Mouse (Mus musculus) urinary bladder, postnatal 4 days (tissue): Measurements from ENCODE around the gene Bcs1l.

Experiments
- DNase-seq, 2 experiments: peaks; one replicate each; pipeline ENCODE4 v3.0.0; 2021 to 2022; ENCODE audit warnings: low spot score in 2 of 2

Bcs1l gene

GRCm38 (mm10) chr1:74587773-74588445, at the start of gene Bcs1l, which contains the start of gene Zfp142:
Bcs1l (plus strand) TSS chr1:74588289.
Zfp142 (minus strand) TSS chr1:74588246.
- DNase-seq = peak; percentile 97

DNA sequence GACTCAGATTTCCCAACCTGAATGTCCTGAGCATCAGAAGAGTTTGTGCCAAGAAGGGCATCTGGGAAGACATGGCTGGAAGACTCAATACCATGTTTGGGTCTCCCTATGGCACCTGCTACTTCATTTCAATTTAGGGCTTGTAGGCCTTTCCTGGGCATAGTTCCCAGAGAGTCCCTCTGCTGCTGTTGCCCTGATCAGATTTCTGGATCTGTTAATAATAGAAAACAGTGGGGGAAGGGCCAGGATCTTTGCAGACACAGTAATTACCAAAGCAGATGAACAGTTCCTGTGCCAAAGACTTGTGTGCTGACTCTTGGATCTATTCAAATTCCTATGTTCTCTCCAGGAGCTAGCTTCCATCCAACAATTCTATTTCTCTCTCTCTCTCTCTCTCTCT, 49.4 kb upstream of the Bcs1l start:
- no peak for DNase-seq

DNA sequence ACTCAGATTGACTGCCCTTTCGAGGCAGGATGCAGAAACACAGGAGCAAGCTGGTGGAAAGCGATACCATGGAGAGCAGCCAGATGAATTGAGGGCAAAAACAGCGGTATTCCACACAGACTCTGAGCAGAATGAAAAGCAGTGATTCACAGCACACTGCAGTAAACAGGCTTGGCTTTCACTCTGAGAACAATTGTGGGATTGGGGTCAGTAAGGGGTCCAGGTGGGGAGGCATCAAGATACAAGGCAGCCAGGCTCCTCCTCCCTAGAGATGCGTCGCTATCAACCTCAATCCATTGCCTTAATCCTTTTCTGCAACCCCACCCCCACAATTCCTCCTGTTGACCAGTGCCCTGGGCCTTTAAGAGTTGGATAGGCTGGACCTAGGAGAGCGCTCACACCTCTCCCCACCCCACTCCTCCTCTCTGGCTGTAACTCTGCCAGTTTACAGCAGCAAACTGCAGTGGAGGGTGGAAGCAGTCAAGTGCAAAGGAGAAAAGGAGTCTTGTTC, 45.6 kb upstream of the Bcs1l start, which contains the start of gene Plcd4:
TSS of gene Plcd4 (plus strand) at position 438 of the 511 bp plus-strand sequence.
- DNase-seq = no peak

DNA sequence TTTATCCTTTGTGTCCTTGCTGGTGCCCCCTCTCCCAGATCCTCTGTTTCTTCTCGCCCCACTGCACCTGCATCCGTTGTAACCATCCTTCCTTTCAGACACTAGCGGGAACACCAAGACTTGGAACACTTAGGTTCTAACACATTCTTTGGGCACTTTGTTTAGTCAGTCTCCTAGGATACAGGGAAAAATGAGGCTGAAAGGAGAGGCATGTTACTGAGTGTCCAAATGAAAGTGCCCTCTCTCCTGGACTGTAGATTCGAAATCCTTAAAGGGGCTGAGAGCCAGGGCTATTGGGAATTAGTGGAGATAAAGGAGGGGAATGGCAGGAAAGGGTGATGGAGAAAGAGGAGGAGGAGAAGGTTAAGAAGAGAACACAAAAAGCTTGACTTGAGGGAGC, 43.9 kb upstream of the Bcs1l start, which contains the start of gene Usp37:
TSS of gene Usp37 (minus strand) at position 101 of the 400 bp plus-strand sequence.
- no peak for DNase-seq

DNA sequence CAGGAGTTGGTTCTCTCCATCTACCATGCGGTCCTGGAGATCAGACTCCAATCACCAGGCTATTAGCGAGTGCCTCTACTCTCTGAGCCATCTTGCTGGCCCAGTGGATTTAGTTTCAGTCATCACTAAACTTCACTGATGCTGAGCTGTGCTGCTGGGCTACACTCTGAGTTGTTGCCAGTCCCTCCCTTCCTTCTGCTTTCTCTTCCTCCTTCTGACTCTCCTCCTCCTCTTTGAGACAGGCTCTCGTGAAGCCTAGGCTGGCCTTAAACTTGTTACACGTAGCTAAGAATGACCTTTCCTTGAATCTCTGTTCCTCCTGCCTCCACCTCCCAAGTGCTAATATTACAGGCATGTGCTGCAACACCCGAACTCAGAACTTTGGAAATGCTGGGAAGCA, 29.0 kb upstream of the Bcs1l start:
- DNase-seq = no peak

DNA sequence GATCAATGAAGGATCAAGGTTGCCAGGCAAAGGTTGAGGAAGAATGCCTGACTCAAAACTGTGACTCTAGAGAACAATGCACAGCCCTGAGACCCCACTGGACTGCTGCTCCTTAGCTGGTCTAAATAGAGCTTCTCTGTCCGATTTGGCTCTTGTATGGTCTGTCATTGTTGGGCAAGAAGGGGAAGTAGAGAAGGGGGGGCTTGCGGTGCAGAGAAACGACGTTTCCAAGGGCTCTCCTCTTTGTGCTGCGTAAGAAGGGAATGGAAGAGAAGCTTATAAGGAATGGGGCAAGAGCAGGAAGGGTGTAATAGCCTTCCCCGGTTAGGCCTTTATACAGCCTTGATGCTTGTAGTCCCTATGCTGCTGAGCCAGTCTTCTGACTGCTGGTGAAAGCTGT, 22.3 kb upstream of the Bcs1l start:
- DNase-seq = no peak

GRCm38 (mm10) chr1:74569739-74570719, 18.1 kb upstream of the Bcs1l start:
- no peak for DNase-seq

DNA sequence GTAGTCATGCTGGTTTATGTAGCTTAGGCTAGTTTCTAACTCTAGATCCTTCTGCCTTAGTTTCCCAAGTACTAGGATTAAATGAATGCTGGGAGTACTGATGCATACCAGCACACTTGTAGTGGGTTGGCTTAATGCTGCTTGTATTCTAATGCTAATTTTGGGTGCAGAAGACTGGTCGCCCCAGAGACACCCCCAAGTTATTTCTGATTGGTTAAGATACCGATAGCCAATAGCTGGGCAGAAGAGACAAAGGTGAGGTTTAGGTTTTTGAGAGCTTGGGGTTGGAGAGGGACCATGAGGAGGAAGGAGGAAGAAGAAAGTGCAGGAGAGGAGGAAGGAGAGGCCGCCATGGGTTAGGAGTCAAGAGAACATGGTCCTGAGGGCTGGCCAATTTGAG, 5.5 kb upstream of the Bcs1l start:
- DNase-seq = no peak

- DNase-seq = no peak
Observed at GRCm38 (mm10) chr1:74584616-74585398, 3.3 kb upstream of the Bcs1l start.

GRCm38 (mm10) chr1:74587233-74587772, 786 bp upstream of the Bcs1l start:
- peak in 1 of 2 experiments; percentile 41 for DNase-seq

- DNase-seq = no peak
Observed at GRCm38 (mm10) chr1:74594434-74594833, 6.3 kb downstream of the Bcs1l start.

DNA sequence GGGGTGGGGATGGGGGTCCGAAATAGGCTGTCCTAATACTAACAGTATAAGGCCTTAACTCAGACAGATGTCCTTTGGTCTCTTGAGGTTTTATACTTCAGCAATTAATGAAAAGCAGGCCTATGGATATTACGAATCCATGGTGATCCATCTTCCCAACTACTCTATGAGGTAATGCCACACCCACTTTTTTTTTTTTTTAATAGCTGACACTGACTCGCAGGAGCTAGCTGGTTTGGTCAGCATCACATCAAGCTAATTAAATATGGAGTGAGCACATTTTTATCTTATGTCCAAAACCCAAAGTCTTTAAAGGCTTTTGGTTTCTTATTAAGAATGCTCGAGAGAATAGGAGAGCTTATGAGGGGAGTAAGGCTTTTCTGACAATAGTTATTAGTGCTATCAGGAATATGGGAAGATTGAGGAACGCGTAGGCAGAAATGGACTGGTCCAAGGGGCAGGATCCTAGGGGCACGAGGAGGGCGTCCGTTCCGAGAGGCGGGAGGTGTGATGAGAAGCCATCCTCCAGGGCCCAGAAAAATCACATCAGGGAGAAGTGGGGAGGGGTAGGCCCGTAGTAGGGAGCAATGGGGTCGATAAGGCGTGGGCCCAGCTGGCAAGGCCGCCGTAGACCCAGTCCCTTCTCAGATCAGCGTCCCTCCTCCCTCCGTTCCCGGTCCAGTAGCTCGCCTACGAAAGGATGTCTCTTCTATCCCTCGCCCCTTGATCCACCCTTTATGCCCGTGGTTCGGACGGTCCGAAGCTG, 12.6 kb downstream of the Bcs1l start:
- no peak for DNase-seq

DNA sequence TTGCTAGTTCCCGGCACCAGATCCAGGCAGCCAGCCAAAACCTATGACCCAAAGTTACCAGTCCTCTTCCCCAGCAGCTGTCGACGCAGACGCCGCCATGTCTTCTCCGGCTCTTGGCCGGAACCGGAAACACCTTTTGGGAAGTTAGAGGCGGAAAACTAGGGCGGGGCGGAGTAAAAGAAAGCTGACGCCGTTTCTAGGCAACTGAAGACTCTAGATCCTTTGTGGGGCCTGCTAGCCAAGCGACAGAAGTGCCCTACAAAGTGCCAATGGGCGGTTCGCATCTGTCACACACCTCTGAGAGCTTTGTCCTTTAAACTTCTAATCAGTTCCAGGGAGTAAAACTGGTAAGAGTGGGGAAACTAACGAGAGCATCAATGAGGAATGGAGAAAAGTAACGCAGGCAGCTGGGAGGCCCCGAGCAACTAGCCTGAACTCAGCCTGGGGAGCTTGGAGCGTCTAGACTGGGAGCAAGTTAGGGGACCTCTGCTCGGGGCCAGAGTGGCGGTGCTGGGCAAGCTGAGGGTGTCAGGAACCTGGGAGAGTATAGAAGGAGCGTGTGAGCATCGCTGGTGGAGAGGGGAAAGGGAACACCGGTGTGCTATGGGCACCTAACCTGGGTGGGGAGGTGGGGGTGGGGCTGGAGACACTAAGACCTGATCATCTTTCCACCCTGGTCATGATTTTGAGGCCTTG, 13.3 kb downstream of the Bcs1l start, which contains the start of the genes Rnf25 and Stk36:
TSS of gene Rnf25 (minus strand) at position 131 of the 696 bp plus-strand sequence.
TSS of gene Stk36 (plus strand) at position 179 of the 696 bp plus-strand sequence.
- DNase-seq = peak; percentile 77 to 81

DNA sequence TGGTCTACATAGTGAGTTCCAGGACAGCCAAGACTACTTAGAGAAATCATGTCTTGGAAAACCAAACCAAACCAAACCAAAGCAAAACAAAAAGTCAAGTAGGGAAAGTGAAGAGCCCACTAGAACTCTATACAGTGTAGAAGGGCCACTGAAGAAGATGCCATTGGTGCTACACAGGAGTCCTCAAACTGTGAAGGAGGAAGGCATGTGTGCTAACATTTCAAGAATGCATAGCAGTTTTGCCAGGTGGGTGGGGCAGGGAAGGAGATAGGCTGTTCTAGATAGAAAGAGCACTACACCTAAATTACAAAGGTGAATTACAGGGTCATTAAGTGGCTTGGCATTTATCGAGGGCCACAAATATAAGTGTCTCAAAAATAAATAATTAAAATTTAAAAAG, 36.1 kb downstream of the Bcs1l start:
- DNase-seq = no peak

- DNase-seq = no peak
Observed at GRCm38 (mm10) chr1:74626076-74626475, 38.0 kb downstream of the Bcs1l start.

DNA sequence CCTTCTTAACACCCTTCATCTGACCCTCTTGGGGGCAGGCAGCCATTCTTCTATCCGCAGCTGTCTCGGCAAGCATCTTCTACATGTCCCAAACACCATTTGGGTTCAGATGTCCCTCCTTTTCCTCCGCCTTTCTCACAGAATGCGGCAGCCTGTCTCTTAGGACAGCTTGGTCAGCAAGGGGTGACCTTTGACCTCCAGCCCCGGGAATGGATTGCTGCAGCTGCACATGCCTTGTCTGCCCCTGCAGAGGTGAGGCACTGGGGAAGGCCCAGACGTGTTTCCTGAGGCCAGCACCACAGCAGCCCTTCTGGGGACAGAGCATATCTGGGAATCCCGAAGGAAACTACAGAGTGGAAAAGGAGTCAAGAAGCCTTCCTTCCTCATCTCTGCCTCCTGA, 39.9 kb downstream of the Bcs1l start:
- no peak for DNase-seq

DNA sequence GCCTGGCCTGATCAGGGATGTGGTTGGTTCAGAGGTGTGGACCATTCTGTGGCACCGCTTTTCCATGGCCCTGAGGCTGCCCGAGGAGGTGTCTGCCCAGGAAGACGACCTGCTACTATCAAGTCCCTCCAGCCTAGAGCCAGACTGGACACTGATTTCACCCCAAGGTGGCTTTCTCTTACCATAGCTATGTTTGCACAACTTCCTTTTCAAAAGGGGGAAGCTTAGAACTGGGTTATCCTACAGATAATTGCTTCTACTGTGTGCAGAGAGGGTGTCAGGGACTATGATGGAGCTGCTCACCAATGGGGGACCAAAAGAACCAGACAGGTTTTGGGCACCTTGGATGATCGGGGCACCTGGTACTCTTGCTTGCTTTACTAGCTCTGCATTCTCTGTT, 44.6 kb downstream of the Bcs1l start:
- no peak for DNase-seq
